In genomic region chr11:111838996-111839395, GRCm38 (mm10) we compare ENCODE assay signal across 20 mouse cellular contexts.
DNase-seq lines count a peak whose midpoint lies in the region; ATAC-seq lines count a peak whose summit lies in the region.
"Had no signal": no experiment of that assay in that cellular context is flagged by ENCODE, and none has a peak within 500 bp of the region (broad histone marks: within the 10 kb centered on the region; RNA-seq: fewer than 3 reads in every experiment).

No protein-coding gene starts in this region.

- H3K27ac ChIP-seq in heart, embryonic 13.5 days (replicated peaks): no peak overlapping the region
- H3K27ac ChIP-seq: embryonic facial prominence, embryonic 12.5 days; forebrain, embryonic 12.5 days; hindbrain, embryonic 15.5 days; kidney, postnatal 0 days; macrophage; midbrain, embryonic 12.5 days; stomach, postnatal 0 days had no signal

- no peak overlapping the region for H3K4me3 ChIP-seq in heart, embryonic 13.5 days
- H3K4me3 ChIP-seq: embryonic facial prominence, embryonic 12.5 days; forebrain, embryonic 12.5 days; hindbrain, embryonic 15.5 days; midbrain, embryonic 12.5 days had no signal

- DNase-seq in heart, adult 8-10 months (ENCODE audit: low spot score): no peak
- peak; percentile 4 for DNase-seq in left cerebral cortex, postnatal 4 days
- DNase-seq in left cerebral cortex, adult 8-10 months (ENCODE audit: low spot score in 2 of 2): no peak
- DNase-seq in adrenal gland, postnatal 36 days: peak; percentile 29 to 43
- no peak for DNase-seq in lung, postnatal 10 days
- DNase-seq: cerebellum, adult 18-20 months; cerebellum, postnatal 14 days; gastrocnemius, postnatal 36 days; kidney, adult 2 months; right cerebral cortex, postnatal 14 days had no signal

- intact Hi-C loops in left cerebral cortex, postnatal 4 days (cut with DNase I): no loop called here

- peak; percentile 42; the same call in 1 of the 2 replicates for ATAC-seq in heart, embryonic 13.5 days (ENCODE audit: extremely low read depth, insufficient number of reproducible peaks, low FRiP score, low TSS enrichment)
- no peak for ATAC-seq in megakaryocyte progenitor cell, adult 5-6 weeks (replicated peaks; ENCODE audit: poor library complexity)
- ATAC-seq: Patski had no signal

- H3K36me3 ChIP-seq in heart, embryonic 13.5 days: no peaks in the 10 kb centered on the region
- H3K36me3 ChIP-seq: embryonic facial prominence, embryonic 12.5 days; forebrain, embryonic 12.5 days; hindbrain, embryonic 15.5 days; midbrain, embryonic 12.5 days had no signal

- H3K27me3 ChIP-seq in heart, embryonic 13.5 days (replicated peaks): no peaks in the 10 kb centered on the region

- H3K4me1 ChIP-seq in heart, embryonic 13.5 days: peaks cover 15% of the 10 kb centered on the region
- H3K4me1 ChIP-seq: embryonic facial prominence, embryonic 12.5 days had no signal

- H3K9me3 ChIP-seq in heart, embryonic 13.5 days: no peaks in the 10 kb centered on the region
- H3K9me3 ChIP-seq: embryonic facial prominence, embryonic 12.5 days; forebrain, embryonic 12.5 days; hindbrain, embryonic 15.5 days; midbrain, embryonic 12.5 days had no signal

- 34% methylated on average over 5 of the region's 5 CpGs for WGBS in heart, embryonic 13.5 days

- no peak overlapping the region for H3K4me2 ChIP-seq in heart, embryonic 13.5 days
- H3K4me2 ChIP-seq: embryonic facial prominence, embryonic 12.5 days; forebrain, embryonic 12.5 days; hindbrain, embryonic 15.5 days; midbrain, embryonic 12.5 days had no signal

- H3K9ac ChIP-seq in heart, embryonic 13.5 days: no peak overlapping the region
- H3K9ac ChIP-seq: embryonic facial prominence, embryonic 12.5 days; forebrain, embryonic 12.5 days; hindbrain, embryonic 15.5 days; midbrain, embryonic 12.5 days had no signal

Comparison
In these comparisons a context has a peak if more than half of its experiments do, and no peak if none do; other contexts are left out.
1. DNase-seq: peak in left cerebral cortex, postnatal 4 days (single experiment) and adrenal gland, postnatal 36 days (2 of 2); none in heart, adult 8-10 months (single experiment), left cerebral cortex, adult 8-10 months (0 of 2) and lung, postnatal 10 days (single experiment).